Mouse (Mus musculus) leukemia stem cell, adult 10-12 weeks (primary cell): ENCODE measurements around the gene Clec2i. TPM values are rescaled to one million over a fixed set of nuclear protein-coding genes. Genes with fewer than 3 reads are reported as not detected.

Experiments used
- polyA plus RNA-seq: library from polyadenylated mRNA; stranded (reverse); fragments of >175 nt; gene quantifications from 2 replicates; pipeline ENCODE4 v1.2.3, GENCODE M21; 2012; ENCODE audit warnings: low replicate concordance

The Clec2i gene
- 0.32 and 0.72 TPM in 2 replicates for polyA plus RNA-seq

GRCm38 (mm10) chr6:128887091-128887790, at the start of gene Clec2i:
Clec2i (plus strand) TSS chr6:128887588.

GRCm38 (mm10) chr6:128890948-128891355, 3.6 kb downstream of the Clec2i start, which contains the start of gene BC035044:
BC035044 (minus strand) TSS chr6:128891126.

GRCm38 (mm10) chr6:128934081-128934480, 46.7 kb downstream of the Clec2i start, which contains the start of gene Clec2g:
Clec2g (plus strand) TSS chr6:128934381.

Other genes with a start within 250 kb of the Clec2i start
- gene Clec2h, start 225.2 kb upstream of the Clec2i start, polyA plus RNA-seq = not detected in 2 replicates
- gene Klrb1, start 164.5 kb upstream of the Clec2i start, polyA plus RNA-seq = not detected in 2 replicates
- gene Klrb1c, start 98.4 kb upstream of the Clec2i start, polyA plus RNA-seq = 0.15 TPM in 1 of 2 replicates, not detected in the other
- gene Gm44511, start 61.3 kb upstream of the Clec2i start, polyA plus RNA-seq = not detected in 2 replicates
- gene Klrb1b, start 61.3 kb upstream of the Clec2i start, polyA plus RNA-seq = not detected in 2 replicates
- 0.44 and 0.55 TPM in 2 replicates for gene BC035044, start 3.5 kb downstream of the Clec2i start, polyA plus RNA-seq
- gene Clec2g, start 46.8 kb downstream of the Clec2i start, polyA plus RNA-seq = not detected in 2 replicates
- gene Klrb1f, start 158.3 kb downstream of the Clec2i start, polyA plus RNA-seq = 0.25 and 1.1 TPM in 2 replicates
- not detected in 2 replicates for gene Clec2e, start 213.3 kb downstream of the Clec2i start, polyA plus RNA-seq